Mouse (Mus musculus): ENCODE results near the gene E2f6. TPM values are rescaled to one million over a fixed set of nuclear protein-coding genes. Genes with fewer than 3 reads are reported as not detected.
A peak's percentile ranks its signal among the peaks of the same experiment; 100 is the strongest.

Gene E2f6
- total and polyA plus RNA-seq, 3 experiments: 35.4 to 67.0 TPM; not detected in 1

DNA sequence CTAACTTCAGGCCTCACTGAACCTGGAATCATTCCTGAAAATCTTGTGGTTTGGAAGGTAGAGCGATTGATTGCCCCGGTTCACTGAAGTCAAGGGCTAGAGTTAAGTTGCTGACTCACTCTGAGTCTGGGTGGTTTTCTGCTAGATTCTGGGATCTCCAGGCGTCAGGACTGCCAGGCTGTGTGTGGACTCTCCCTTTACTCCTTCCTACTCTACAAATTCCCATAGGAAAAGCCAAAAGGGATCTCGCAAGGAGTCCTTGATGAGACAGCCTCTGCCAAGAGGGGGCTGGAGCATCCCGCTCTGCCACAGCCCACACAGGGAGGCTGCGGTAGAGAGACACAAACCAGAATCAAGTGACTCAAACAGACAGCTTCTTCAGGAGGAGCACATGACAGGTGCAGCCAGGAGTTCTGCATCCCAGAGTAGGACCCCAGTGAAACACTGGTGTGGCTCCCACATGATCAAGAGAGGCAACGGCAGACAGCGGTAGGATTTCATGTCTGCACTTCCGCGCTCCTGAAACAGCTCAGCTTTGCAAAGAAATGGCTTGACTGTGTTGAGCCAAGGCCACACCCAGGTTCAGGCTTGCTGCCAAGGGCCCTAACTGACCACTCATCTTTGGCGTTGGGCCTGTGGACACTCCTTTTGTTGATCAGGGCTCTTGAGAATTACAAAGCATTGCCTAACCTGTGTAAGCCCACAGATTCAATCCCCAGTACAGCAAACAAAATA, 42.8 kb downstream of the E2f6 start:
- H3K4me1 ChIP-seq (ENCODE audit: control insufficient read depth in 1 of 2, insufficient read depth in 2 of 2, low read length in 2 of 2): peaks cover 20 to 26% of the 10 kb centered on the region in 2 experiments
- H3K9ac ChIP-seq (ENCODE audit: control insufficient read depth, low read depth, low read length, poor library complexity, severe bottlenecking): peak overlapping the region; percentile 65
- H3K9me3 ChIP-seq (replicated peaks; ENCODE audit: insufficient read depth, low read length): no peaks in the 10 kb centered on the region
- peak; percentile 92 for DNase-seq (ENCODE audit: low read depth, low spot score)
- peaks cover 0 to 17% of the 10 kb centered on the region in 2 experiments; a peak in 2 of 4 replicates for H3K36me3 ChIP-seq (ENCODE audit: control insufficient read depth in 1 of 2, insufficient read depth in 2 of 2, low read length in 2 of 2)
- H3K27ac ChIP-seq (ENCODE audit: control insufficient read depth, low read depth, low read length): peak overlapping the region; percentile 72
- no peaks in the 10 kb centered on the region for H3K79me2 ChIP-seq (ENCODE audit: control insufficient read depth, insufficient read depth, low read length, poor library complexity)
- H3K4me3 ChIP-seq (ENCODE audit: control insufficient read depth in 1 of 2, insufficient read depth in 1 of 2, low read depth in 2 of 2, low read length in 2 of 2): peak overlapping the region; percentile 54 to 57
- no peaks in the 10 kb centered on the region for H3K27me3 ChIP-seq (ENCODE audit: control insufficient read depth in 1 of 2, insufficient read depth in 2 of 2, low read length in 2 of 2)
- TF ChIP-seq ZKSCAN1 (IDR thresholded peaks at IDR 0.05; ENCODE audit: low read depth, low read length): no peak
- TF ChIP-seq HCFC1 (IDR thresholded peaks at IDR 0.05; ENCODE audit: low read depth, low read length): 0 out of 2 replicates have a peak, but pooled peaks have one; percentile 55
- TF ChIP-seq ZNF384 (IDR thresholded peaks at IDR 0.05; ENCODE audit: low read depth, low read length): no peak
- TF ChIP-seq BHLHE40 (IDR thresholded peaks at IDR 0.05; ENCODE audit: borderline replicate concordance, low read depth, low read length): no peak
- no peak for TF ChIP-seq NRF1 (IDR thresholded peaks at IDR 0.05; ENCODE audit: insufficient read depth, low read depth, low read length, poor library complexity, severe bottlenecking)
- TF ChIP-seq EP300 (IDR thresholded peaks at IDR 0.05; ENCODE audit: low read depth in 1 of 2, low read length in 2 of 2): peak; percentile 68 to 79; a peak in 3 of 4 replicates
- peak; percentile 68; the same call in 1 of the 2 replicates for TF ChIP-seq POLR2AphosphoS2 (IDR thresholded peaks at IDR 0.05; ENCODE audit: low read length)
- no peak for TF ChIP-seq RAD21 (IDR thresholded peaks at IDR 0.05; ENCODE audit: low read depth, low read length)
- TF ChIP-seq CHD2 (IDR thresholded peaks at IDR 0.05; ENCODE audit: low read length): no peak
- TF ChIP-seq RCOR1 (IDR thresholded peaks at IDR 0.05; ENCODE audit: low read depth, low read length): peak; percentile 31; the same call in 1 of the 2 replicates
- no peak for TF ChIP-seq POLR2AphosphoS5 (IDR thresholded peaks at IDR 0.05; ENCODE audit: borderline replicate concordance, low read depth, low read length)
- peak; percentile 69; the same call in 1 of the 2 replicates for TF ChIP-seq MYC (IDR thresholded peaks at IDR 0.05; ENCODE audit: low read depth, low read length)
- peak; percentile 72 for TF ChIP-seq TBP (IDR thresholded peaks at IDR 0.05; ENCODE audit: low read depth, low read length)
- peak; percentile 69; the same call in 1 of the 2 replicates for TF ChIP-seq GABPA (IDR thresholded peaks at IDR 0.05; ENCODE audit: low read depth, low read length)
- TF ChIP-seq KAT2A (conservative IDR thresholded peaks at IDR 0.05; ENCODE audit: low read depth, low read length): peak; percentile 62
- peak; percentile 65 for TF ChIP-seq USF1 (IDR thresholded peaks at IDR 0.05; ENCODE audit: low read depth, low read length)
- TF ChIP-seq MAZ (IDR thresholded peaks at IDR 0.05; ENCODE audit: low read depth, low read length): no peak
- TF ChIP-seq SIN3A (IDR thresholded peaks at IDR 0.05; ENCODE audit: low read length): peak; percentile 77
- no peak for TF ChIP-seq GATA1 (IDR thresholded peaks at IDR 0.05; ENCODE audit: low read depth, low read length)
- TF ChIP-seq SMC3 (IDR thresholded peaks at IDR 0.05; ENCODE audit: low read depth, low read length): no peak
- TF ChIP-seq USF2 (IDR thresholded peaks at IDR 0.05; ENCODE audit: borderline replicate concordance in 1 of 2, insufficient read depth in 1 of 2, low read depth in 1 of 2, low read length in 2 of 2): no peak
- TF ChIP-seq MYB (IDR thresholded peaks at IDR 0.05; ENCODE audit: low read depth, low read length): peak; percentile 81
- peak; percentile 59 for TF ChIP-seq MAX (IDR thresholded peaks at IDR 0.05; ENCODE audit: low read length)
- no peak for TF ChIP-seq TAL1 (IDR thresholded peaks at IDR 0.05; ENCODE audit: low read length)
- TF ChIP-seq ZC3H11A (IDR thresholded peaks at IDR 0.05; ENCODE audit: low read depth, low read length): no peak
- TF ChIP-seq MEF2A (IDR thresholded peaks at IDR 0.05; ENCODE audit: extremely low read depth, insufficient replicate concordance, low read depth, low read length, poor library complexity, severe bottlenecking): no peak
- TF ChIP-seq ELF1 (IDR thresholded peaks at IDR 0.05; ENCODE audit: low read depth, low read length): peak; percentile 79
- peak; percentile 56; the same call in 1 of the 2 replicates for TF ChIP-seq TCF12 (IDR thresholded peaks at IDR 0.05; ENCODE audit: low read depth, low read length)
- peak; percentile 77; the same call in 1 of the 2 replicates for TF ChIP-seq MXI1 (IDR thresholded peaks at IDR 0.05; ENCODE audit: low read depth, low read length)
- peak; percentile 73 for TF ChIP-seq NELFE (IDR thresholded peaks at IDR 0.05; ENCODE audit: low read depth, low read length)
- peak; percentile 69 to 79 for TF ChIP-seq POLR2A (IDR thresholded peaks at IDR 0.05; ENCODE audit: control insufficient read depth in 1 of 2, insufficient read depth in 1 of 2, low read depth in 1 of 2, low read length in 2 of 2, poor library complexity in 1 of 2)
- no peak for TF ChIP-seq CTCF (IDR thresholded peaks at IDR 0.05 in 2 of 3, conservative IDR thresholded peaks at IDR 0.05 in 1 of 3; ENCODE audit: control insufficient read depth in 1 of 3, insufficient read depth in 1 of 3, low read depth in 2 of 3, low read length in 3 of 3, poor library complexity in 1 of 3, severe bottlenecking in 1 of 3)
- TF ChIP-seq CHD1 (IDR thresholded peaks at IDR 0.05; ENCODE audit: low read depth, low read length): no peak
- no peak for TF ChIP-seq ZMIZ1 (IDR thresholded peaks at IDR 0.05; ENCODE audit: low read depth, low read length)
- TF ChIP-seq JUND (IDR thresholded peaks at IDR 0.05; ENCODE audit: low read depth, low read length): no peak
- TF ChIP-seq E2F4 (IDR thresholded peaks at IDR 0.05; ENCODE audit: borderline replicate concordance, low read depth, low read length): no peak
